Mouse (Mus musculus) hindbrain, embryonic 12.5 days (tissue): Measurements from ENCODE around the gene Scin. TPM values are rescaled to one million over a fixed set of nuclear protein-coding genes. Genes with fewer than 3 reads are reported as not detected.

ENCODE experiments used
- ATAC-seq: fragments of 200-750 bp; cut with Nextera tagmentation; 2 replicates; pipeline ENCODE4 v1.8.0; 2017; ENCODE audit warnings: moderate TSS enrichment; ENCODE audit not compliant: low FRiP score
- H3K27ac ChIP-seq: fragments of 300-500 bp; sonication (generic); 2 replicates; pipeline ENCODE4 v1.5.1; 2016; ENCODE audit warnings: mild to moderate bottlenecking
- H3K27me3 ChIP-seq: fragments of 300-500 bp; sonication (generic); 2 replicates; pipeline ENCODE4 v1.6.1; 2016; ENCODE audit warnings: mild to moderate bottlenecking
- H3K36me3 ChIP-seq: fragments of 300-500 bp; sonication (generic); 2 replicates; pipeline ENCODE4 v1.6.1; 2016; ENCODE audit warnings: mild to moderate bottlenecking
- H3K4me1 ChIP-seq: fragments of 300-500 bp; sonication (generic); 2 replicates; pipeline ENCODE4 v1.6.1; 2016
- H3K4me2 ChIP-seq: fragments of 300-500 bp; sonication (generic); replicated peaks from 2 replicates; pipeline ENCODE4 v1.6.1; 2016; ENCODE audit warnings: mild to moderate bottlenecking
- H3K4me3 ChIP-seq: fragments of 300-500 bp; sonication (generic); 2 replicates; pipeline ENCODE4 v1.5.1; 2016; ENCODE audit warnings: mild to moderate bottlenecking
- H3K9ac ChIP-seq: fragments of 300-500 bp; sonication (generic); 2 replicates; pipeline ENCODE4 v1.6.1; 2016; ENCODE audit warnings: mild to moderate bottlenecking, moderate library complexity
- H3K9me3 ChIP-seq: fragments of 300-500 bp; sonication (generic); replicated peaks from 2 replicates; pipeline ENCODE4 v1.6.1; 2016; ENCODE audit warnings: mild to moderate bottlenecking
- WGBS: fragments of 180-500 bp; shearing (Covaris S2); methylation state at CpG from one replicate; pipeline ENCODE4 v1.1.7; 2016; 5-methylcytosine and 5-hydroxymethylcytosine counted together
- polyA plus RNA-seq: library from polyadenylated mRNA; unstranded; fragments of >200 nt; fragmentation: Nextera tagmentation; extraction: Ambion mirVana; gene quantifications from 2 replicates; pipeline ENCODE4 v1.2.1, GENCODE M21; 2016

Scin gene
- polyA plus RNA-seq, 1 experiment from 2014 or later = 0.83 TPM

DNA sequence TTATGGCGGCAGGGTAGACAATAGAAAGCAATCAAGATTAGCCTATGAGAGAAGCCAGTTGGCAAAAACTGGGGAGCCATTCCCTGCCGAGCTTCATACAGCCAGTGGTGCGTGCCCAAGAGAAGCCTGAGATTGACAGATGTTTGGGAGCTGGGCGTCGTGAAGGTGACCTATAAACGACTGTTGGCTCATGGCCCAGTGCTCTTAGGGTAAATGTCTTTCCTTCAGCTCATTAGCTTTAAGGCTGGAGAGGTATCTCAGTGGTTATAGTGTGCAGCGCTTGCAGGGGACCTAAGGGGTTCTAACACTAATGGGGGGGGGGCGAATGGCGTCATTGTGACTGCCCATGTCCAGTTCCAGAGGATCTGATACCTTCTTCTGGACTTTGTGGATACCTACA is 118.0 kb downstream of the Scin start:
- Histone ChIP-seq H3K27ac (no peak overlapping the region), H3K27me3 (no peaks in the 10 kb centered on the region), H3K9me3 (no peaks in the 10 kb centered on the region), H3K4me1 (peaks cover 7% of the 10 kb centered on the region), H3K36me3 (no peaks in the 10 kb centered on the region), H3K4me3 (no peak overlapping the region), H3K4me2 (no peak overlapping the region), H3K9ac (no peak overlapping the region)
- WGBS = 67% methylated on average over 9 of the region's 9 CpGs
- no peak for ATAC-seq

- ATAC-seq = no peak
- H3K4me2 ChIP-seq = no peak overlapping the region
- H3K4me3 ChIP-seq = no peak overlapping the region
- H3K36me3 ChIP-seq = no peaks in the 10 kb centered on the region
- no peaks in the 10 kb centered on the region for H3K27me3 ChIP-seq
- H3K9me3 ChIP-seq = no peaks in the 10 kb centered on the region
- 55% methylated on average over 2 of the region's 2 CpGs for WGBS
- no peak overlapping the region for H3K9ac ChIP-seq
- H3K4me1 ChIP-seq = no peaks in the 10 kb centered on the region
- H3K27ac ChIP-seq = no peak overlapping the region
These were observed 124.2 kb downstream of the Scin start for GRCm38 (mm10) chr12:40009866-40010265.

Other genes starting within 250 kb of the Scin start
- gene Arl4a, start 96.2 kb downstream of the Scin start, polyA plus RNA-seq = 90.7 and 105 TPM in 2 replicates
- 0.31 TPM in 1 of 2 replicates, not detected in the other for gene Lsmem1, start 65.3 kb upstream of the Scin start, polyA plus RNA-seq
- 150 and 155 TPM in 2 replicates for gene Ifrd1, start 114.3 kb upstream of the Scin start, polyA plus RNA-seq